Mouse (Mus musculus): ENCODE results near the gene Kars.
A peak's percentile ranks its signal among the peaks of the same experiment; 100 is the strongest.

Kars gene

DNA sequence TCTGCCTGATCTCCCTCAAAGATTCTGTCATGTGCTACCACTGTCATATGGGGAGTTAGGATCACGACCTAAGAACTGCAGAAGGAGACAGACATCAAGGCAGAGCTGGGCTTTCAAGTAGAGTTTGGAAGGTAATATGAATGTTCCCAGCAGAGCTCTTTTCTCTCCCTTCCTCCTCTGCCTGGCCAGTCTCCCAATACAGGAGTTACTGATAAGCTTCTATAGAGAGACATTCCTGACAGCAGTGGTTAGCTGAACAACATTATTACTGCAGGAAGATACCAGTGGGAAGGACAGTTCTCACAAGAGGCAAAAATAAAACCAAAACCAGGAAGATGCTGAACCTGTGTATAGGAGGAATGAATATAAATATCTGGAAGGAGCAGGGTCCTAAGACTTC is 48.5 kb downstream of the Kars start:
- Histone ChIP-seq H3K9me3 (ENCODE audit: low read length) (no peaks in the 10 kb centered on the region), H3K4me3 (replicated peaks; ENCODE audit: low read length) (no peak overlapping the region), H3K36me3 (ENCODE audit: insufficient read depth, low read length) (peaks cover 61% of the 10 kb centered on the region), H3K27me3 (ENCODE audit: insufficient read depth, low read length) (no peaks in the 10 kb centered on the region), H3K4me1 (replicated peaks; ENCODE audit: low read depth, low read length) (peaks cover 79% of the 10 kb centered on the region)
- no peak for TF ChIP-seq CTCF (conservative IDR thresholded peaks at IDR 0.05; ENCODE audit: low read length)
- TF ChIP-seq NANOG (IDR thresholded peaks at IDR 0.05; ENCODE audit: borderline replicate concordance, low read length): no peak
- no peak for TF ChIP-seq POU5F1 (IDR thresholded peaks at IDR 0.05; ENCODE audit: borderline replicate concordance, low read length)

DNA sequence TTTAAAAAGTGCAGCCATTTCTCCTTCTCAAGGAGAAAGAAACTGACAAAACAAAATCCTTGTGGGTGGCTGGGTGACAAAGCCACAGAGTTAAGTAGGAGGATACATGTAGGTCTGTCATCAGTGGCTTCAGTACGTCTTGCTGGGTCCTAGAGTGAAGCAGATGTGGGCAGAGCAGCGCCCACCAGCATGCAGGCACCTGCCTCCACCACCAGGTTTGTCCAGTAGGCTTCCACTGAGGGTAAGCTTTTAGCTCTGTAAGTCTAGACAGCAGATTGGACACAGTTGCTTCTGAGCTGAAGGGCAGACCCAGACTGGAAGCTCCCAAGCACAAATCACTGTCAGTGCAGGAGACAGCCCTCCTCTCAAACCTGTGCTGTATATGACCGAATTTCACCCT is 49.8 kb downstream of the Kars start:
- Histone ChIP-seq H3K9me3 (ENCODE audit: low read length) (no peaks in the 10 kb centered on the region), H3K4me1 (replicated peaks; ENCODE audit: low read depth, low read length) (peaks cover 67% of the 10 kb centered on the region), H3K27me3 (ENCODE audit: insufficient read depth, low read length) (no peaks in the 10 kb centered on the region), H3K36me3 (ENCODE audit: insufficient read depth, low read length) (peaks cover 61% of the 10 kb centered on the region), H3K4me3 (replicated peaks; ENCODE audit: low read length) (no peak overlapping the region)
- TF ChIP-seq NANOG (IDR thresholded peaks at IDR 0.05; ENCODE audit: borderline replicate concordance, low read length) (no peak), POU5F1 (IDR thresholded peaks at IDR 0.05; ENCODE audit: borderline replicate concordance, low read length) (no peak), CTCF (conservative IDR thresholded peaks at IDR 0.05; ENCODE audit: low read length) (peak; percentile 10)

DNA sequence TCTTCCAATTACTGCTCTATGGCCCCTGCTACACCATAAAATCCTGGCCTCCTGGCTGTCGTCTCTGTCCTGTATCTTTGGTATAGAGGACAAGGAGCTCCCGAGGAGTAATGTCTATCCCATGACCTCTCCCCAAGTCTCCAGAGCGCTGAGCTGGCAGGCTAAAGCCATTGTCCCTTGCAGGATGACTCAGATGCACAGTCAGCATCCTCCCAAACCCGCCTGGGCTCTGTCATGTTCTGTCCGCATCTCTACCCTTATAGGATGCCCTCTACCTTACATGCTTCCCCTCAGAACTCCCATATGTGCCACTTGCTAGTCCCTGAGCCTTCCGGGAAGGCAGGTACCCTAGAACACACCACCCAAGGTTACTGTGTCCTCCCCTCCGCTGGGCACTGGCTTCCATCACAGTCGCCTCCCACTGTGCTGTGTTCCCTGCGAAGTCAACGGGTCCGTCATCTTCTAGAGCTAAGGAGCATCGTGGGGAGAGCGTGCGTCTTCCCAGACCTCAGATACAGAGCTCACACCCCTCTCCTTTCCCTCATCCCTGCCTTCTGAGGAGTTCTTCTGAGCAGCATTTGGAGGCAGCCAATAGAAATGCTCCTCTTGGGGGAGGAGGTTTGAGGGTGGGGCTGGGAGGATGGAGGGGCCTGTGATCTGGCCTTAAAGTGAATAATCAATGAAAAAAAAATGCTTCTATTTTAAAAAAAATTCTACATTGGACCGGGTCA is 50.4 kb downstream of the Kars start:
- H3K9me3 ChIP-seq (ENCODE audit: low read length): no peaks in the 10 kb centered on the region
- peaks cover 62% of the 10 kb centered on the region for H3K4me1 ChIP-seq (replicated peaks; ENCODE audit: low read depth, low read length)
- H3K4me3 ChIP-seq (replicated peaks; ENCODE audit: low read length): peak overlapping the region; percentile 17; the same call in 1 of the 2 replicates
- TF ChIP-seq CTCF (conservative IDR thresholded peaks at IDR 0.05; ENCODE audit: low read length) (no peak), NANOG (IDR thresholded peaks at IDR 0.05; ENCODE audit: borderline replicate concordance, low read length) (no peak), POU5F1 (IDR thresholded peaks at IDR 0.05; ENCODE audit: borderline replicate concordance, low read length) (no peak)
- H3K27me3 ChIP-seq (ENCODE audit: insufficient read depth, low read length): no peaks in the 10 kb centered on the region
- peaks cover 61% of the 10 kb centered on the region for H3K36me3 ChIP-seq (ENCODE audit: insufficient read depth, low read length)

GRCm38 (mm10) chr8:111957231-111957630 is 53.9 kb downstream of the Kars start:
- no peaks in the 10 kb centered on the region for H3K27me3 ChIP-seq (ENCODE audit: insufficient read depth, low read length)
- peaks cover 86% of the 10 kb centered on the region for H3K36me3 ChIP-seq (ENCODE audit: insufficient read depth, low read length)
- no peaks in the 10 kb centered on the region for H3K9me3 ChIP-seq (ENCODE audit: low read length)
- H3K4me1 ChIP-seq (replicated peaks; ENCODE audit: low read depth, low read length): peaks cover 41% of the 10 kb centered on the region
- TF ChIP-seq POU5F1 (IDR thresholded peaks at IDR 0.05; ENCODE audit: borderline replicate concordance, low read length) (no peak), CTCF (conservative IDR thresholded peaks at IDR 0.05; ENCODE audit: low read length) (no peak), NANOG (IDR thresholded peaks at IDR 0.05; ENCODE audit: borderline replicate concordance, low read length) (no peak)
- H3K4me3 ChIP-seq (replicated peaks; ENCODE audit: low read length): no peak overlapping the region

DNA sequence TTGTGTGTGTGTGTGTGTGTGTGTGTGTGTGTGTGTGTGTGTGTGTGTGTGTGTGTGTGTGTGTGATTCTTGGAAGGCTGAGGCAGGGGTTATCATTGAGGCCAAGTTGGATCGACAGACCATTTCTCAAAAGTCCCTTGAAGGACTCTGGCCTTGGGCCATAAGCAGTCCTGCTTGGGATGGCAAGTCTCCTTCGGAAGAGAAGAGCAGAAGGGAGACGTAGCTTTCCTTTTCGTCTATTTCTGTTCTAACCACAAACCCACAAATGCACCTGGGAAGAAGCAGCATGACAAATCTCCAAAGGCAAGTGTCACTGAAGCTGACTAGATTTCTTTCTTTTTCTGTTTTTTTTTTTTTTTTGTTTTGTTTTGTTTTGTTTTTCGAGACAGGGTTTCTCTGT is 55.2 kb downstream of the Kars start:
- Histone ChIP-seq H3K27me3 (ENCODE audit: insufficient read depth, low read length) (no peaks in the 10 kb centered on the region), H3K9me3 (ENCODE audit: low read length) (no peaks in the 10 kb centered on the region), H3K4me1 (replicated peaks; ENCODE audit: low read depth, low read length) (peaks cover 39% of the 10 kb centered on the region), H3K36me3 (ENCODE audit: insufficient read depth, low read length) (peaks cover 92% of the 10 kb centered on the region), H3K4me3 (replicated peaks; ENCODE audit: low read length) (no peak overlapping the region)
- TF ChIP-seq POU5F1 (IDR thresholded peaks at IDR 0.05; ENCODE audit: borderline replicate concordance, low read length) (no peak), CTCF (conservative IDR thresholded peaks at IDR 0.05; ENCODE audit: low read length) (no peak), NANOG (IDR thresholded peaks at IDR 0.05; ENCODE audit: borderline replicate concordance, low read length) (no peak)

GRCm38 (mm10) chr8:111954844-111955594 is 56.1 kb downstream of the Kars start:
- Histone ChIP-seq H3K27me3 (ENCODE audit: insufficient read depth, low read length) (no peaks in the 10 kb centered on the region), H3K36me3 (ENCODE audit: insufficient read depth, low read length) (peaks cover 90% of the 10 kb centered on the region), H3K4me1 (replicated peaks; ENCODE audit: low read depth, low read length) (peaks cover 38% of the 10 kb centered on the region), H3K4me3 (replicated peaks; ENCODE audit: low read length) (no peak overlapping the region), H3K9me3 (ENCODE audit: low read length) (no peaks in the 10 kb centered on the region)
- TF ChIP-seq NANOG (IDR thresholded peaks at IDR 0.05; ENCODE audit: borderline replicate concordance, low read length) (no peak), CTCF (conservative IDR thresholded peaks at IDR 0.05; ENCODE audit: low read length) (no peak), POU5F1 (IDR thresholded peaks at IDR 0.05; ENCODE audit: borderline replicate concordance, low read length) (no peak)

DNA sequence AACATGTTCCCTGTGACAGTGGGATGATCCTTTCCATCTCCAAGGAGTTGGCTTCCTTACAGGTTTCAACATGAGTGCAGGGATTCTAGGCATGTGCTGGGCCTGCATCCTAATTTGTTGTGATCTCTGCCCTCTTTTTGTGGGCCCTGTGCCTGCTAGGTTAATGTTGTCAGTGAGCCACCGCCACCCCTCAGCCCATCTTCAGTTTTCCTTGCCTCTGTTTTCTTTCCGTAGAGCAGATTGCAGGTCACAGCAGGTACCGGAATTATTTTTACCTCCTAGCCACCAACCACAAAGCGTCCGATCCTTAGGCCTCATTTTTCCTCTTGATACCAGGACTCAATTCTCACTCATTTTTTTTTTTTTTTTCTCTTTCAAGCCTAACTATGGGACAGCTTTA is 59.2 kb downstream of the Kars start:
- TF ChIP-seq CTCF (conservative IDR thresholded peaks at IDR 0.05; ENCODE audit: low read length) (no peak), POU5F1 (IDR thresholded peaks at IDR 0.05; ENCODE audit: borderline replicate concordance, low read length) (no peak), NANOG (IDR thresholded peaks at IDR 0.05; ENCODE audit: borderline replicate concordance, low read length) (no peak)
- peaks cover 90% of the 10 kb centered on the region for H3K36me3 ChIP-seq (ENCODE audit: insufficient read depth, low read length)
- peaks cover 57% of the 10 kb centered on the region for H3K4me1 ChIP-seq (replicated peaks; ENCODE audit: low read depth, low read length)
- no peak overlapping the region for H3K4me3 ChIP-seq (replicated peaks; ENCODE audit: low read length)
- no peaks in the 10 kb centered on the region for H3K27me3 ChIP-seq (ENCODE audit: insufficient read depth, low read length)
- no peaks in the 10 kb centered on the region for H3K9me3 ChIP-seq (ENCODE audit: low read length)

DNA sequence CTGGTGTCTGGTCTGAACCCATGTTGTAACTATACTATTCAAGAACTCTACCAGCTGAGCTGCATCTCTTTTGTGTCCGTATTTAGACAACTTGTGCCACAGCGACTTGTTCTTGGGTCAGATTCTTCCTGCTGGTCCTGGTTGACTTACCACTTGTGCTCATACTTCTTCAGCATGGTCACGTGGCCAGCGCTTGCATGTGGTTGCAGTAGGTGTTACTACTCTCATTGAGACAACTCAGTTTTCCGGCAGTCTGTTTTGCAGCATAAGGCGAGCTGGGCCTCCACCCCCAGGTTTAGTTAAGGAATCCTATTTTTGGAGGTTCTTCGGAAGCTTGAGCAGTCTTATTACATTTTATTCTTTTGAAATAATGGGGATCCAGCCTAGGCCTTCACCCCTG is 59.8 kb downstream of the Kars start:
- peaks cover 63% of the 10 kb centered on the region for H3K4me1 ChIP-seq (replicated peaks; ENCODE audit: low read depth, low read length)
- H3K9me3 ChIP-seq (ENCODE audit: low read length): no peaks in the 10 kb centered on the region
- H3K36me3 ChIP-seq (ENCODE audit: insufficient read depth, low read length): peaks cover 90% of the 10 kb centered on the region
- H3K4me3 ChIP-seq (replicated peaks; ENCODE audit: low read length): no peak overlapping the region
- no peaks in the 10 kb centered on the region for H3K27me3 ChIP-seq (ENCODE audit: insufficient read depth, low read length)
- no peak for TF ChIP-seq CTCF (conservative IDR thresholded peaks at IDR 0.05; ENCODE audit: low read length)
- TF ChIP-seq NANOG (IDR thresholded peaks at IDR 0.05; ENCODE audit: borderline replicate concordance, low read length): no peak
- no peak for TF ChIP-seq POU5F1 (IDR thresholded peaks at IDR 0.05; ENCODE audit: borderline replicate concordance, low read length)

Measured in E14TG2a.4 (cell line).